Mouse (Mus musculus): Measurements from ENCODE around the gene Tlr5. TPM values are rescaled to one million over a fixed set of nuclear protein-coding genes. Genes with fewer than 3 reads are reported as not detected.

Gene Tlr5
- polyA plus RNA-seq, 1 experiment from 2014 or later: 1.2 TPM

DNA sequence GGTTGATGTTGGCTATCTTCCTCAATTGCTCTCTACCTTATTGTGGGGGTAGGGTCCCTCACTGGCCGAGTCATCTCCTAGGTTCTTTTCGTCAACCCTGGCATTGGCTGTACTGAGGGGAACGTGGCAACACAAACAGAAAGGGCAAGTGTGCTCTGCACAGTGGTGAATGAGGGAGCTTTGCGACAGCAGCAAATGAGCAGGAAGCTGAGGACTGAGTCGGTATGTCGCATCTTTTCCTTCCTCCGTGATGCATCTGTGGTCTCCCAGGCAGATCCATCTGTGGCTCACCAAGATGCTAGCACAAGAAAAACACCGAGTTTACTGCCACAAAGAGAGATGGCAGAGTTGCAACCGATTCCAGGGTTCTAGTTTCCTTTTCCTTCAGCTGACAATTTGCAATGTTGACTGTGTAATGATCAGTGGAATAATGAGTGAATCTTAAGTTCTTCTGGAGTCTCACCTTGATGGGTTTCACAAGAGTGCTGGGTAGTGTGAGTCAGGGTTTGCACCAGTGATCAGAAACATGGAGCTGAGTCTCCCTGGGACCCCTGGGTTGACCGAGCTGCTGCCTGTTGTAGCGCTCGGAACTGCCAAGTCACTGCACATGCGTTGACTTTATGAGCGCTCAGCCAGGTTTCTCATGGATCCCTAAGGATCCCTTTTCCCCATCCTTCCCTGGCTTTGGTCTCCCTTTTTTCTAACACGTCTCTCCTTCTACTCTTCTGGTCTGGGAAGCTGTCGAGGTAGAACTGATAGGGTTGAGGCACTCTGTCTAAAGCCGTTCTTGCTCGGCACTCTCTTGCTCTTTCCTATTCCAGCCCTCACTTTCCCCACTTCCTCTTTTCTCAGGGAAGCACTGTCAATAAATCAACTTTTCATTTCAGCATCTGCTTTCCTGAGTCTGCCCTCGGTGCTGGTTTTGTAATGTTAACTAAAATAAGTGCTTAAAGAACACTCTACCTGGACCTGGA, 26.4 kb upstream of the Tlr5 start:
- H3K36me3 ChIP-seq (replicated peaks; ENCODE audit: insufficient read depth, low read length): no peaks in the 10 kb centered on the region
- no peak overlapping the region for H3K9ac ChIP-seq (replicated peaks)
- H3K27me3 ChIP-seq (ENCODE audit: insufficient read depth, low read length): no peaks in the 10 kb centered on the region
- TF ChIP-seq EP300 (IDR thresholded peaks at IDR 0.05; ENCODE audit: low read depth): no peak
- no peak for TF ChIP-seq CTCF (IDR thresholded peaks at IDR 0.05; ENCODE audit: low read depth)
- DNase-seq (no peak), ATAC-seq (no peak)
- no peaks in the 10 kb centered on the region for H3K4me1 ChIP-seq (ENCODE audit: insufficient read depth)
- H3K4me3 ChIP-seq (ENCODE audit: low read depth, low read length): peak overlapping the region; percentile 19; the same call in 1 of the 2 replicates
- H3K9me3 ChIP-seq (ENCODE audit: low read length): no peaks in the 10 kb centered on the region
- H3K27ac ChIP-seq (ENCODE audit: low read depth): no peak overlapping the region
- WGBS (ENCODE audit: insufficient replicate concordance): 23% methylated on average over 19 of the region's 19 CpGs
- peak overlapping the region; percentile 59 for H3K4me2 ChIP-seq (ENCODE audit: low read depth, low read length)

DNA sequence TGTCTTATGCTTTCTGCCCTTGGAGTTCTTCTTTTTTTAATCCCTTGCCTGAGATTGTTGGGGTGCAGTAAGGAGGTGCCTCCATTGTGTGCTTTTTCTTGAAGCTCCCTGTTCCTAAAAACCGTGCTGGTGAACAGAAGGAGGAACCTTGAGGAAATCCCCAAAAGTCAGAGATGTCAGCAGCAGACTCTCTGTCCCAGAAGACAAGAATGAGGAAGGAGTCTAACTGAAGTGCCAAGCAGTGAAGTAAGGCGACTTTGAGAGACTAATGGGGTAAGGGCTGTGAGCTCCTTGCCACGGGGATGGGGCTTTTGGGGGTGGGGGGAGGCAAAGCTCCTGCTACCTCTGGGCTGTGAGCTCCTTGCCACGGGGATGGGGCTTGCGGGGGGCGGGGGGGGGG, 19.1 kb upstream of the Tlr5 start:
- Histone ChIP-seq H3K4me2 (ENCODE audit: low read depth, low read length) (no peak overlapping the region), H3K4me3 (ENCODE audit: low read depth, low read length) (no peak overlapping the region), H3K4me1 (ENCODE audit: insufficient read depth) (no peaks in the 10 kb centered on the region), H3K9ac (replicated peaks) (no peak overlapping the region), H3K9me3 (ENCODE audit: low read length) (no peaks in the 10 kb centered on the region), H3K27ac (ENCODE audit: low read depth) (no peak overlapping the region), H3K36me3 (replicated peaks; ENCODE audit: insufficient read depth, low read length) (no peaks in the 10 kb centered on the region), H3K27me3 (ENCODE audit: insufficient read depth, low read length) (no peaks in the 10 kb centered on the region)
- no peak for TF ChIP-seq CTCF (IDR thresholded peaks at IDR 0.05; ENCODE audit: low read depth)
- TF ChIP-seq EP300 (IDR thresholded peaks at IDR 0.05; ENCODE audit: low read depth): no peak
- WGBS (ENCODE audit: insufficient replicate concordance): 34% methylated on average over 6 of the region's 6 CpGs
- ATAC-seq: no peak
- DNase-seq: no peak

- no peaks in the 10 kb centered on the region for H3K27me3 ChIP-seq (ENCODE audit: insufficient read depth, low read length)
- no peak for TF ChIP-seq EP300 (IDR thresholded peaks at IDR 0.05; ENCODE audit: low read depth)
- no peak for TF ChIP-seq CTCF (IDR thresholded peaks at IDR 0.05; ENCODE audit: low read depth)
These were observed 17.0 kb upstream of the Tlr5 start for GRCm38 (mm10) chr1:182937486-182938120.

DNA sequence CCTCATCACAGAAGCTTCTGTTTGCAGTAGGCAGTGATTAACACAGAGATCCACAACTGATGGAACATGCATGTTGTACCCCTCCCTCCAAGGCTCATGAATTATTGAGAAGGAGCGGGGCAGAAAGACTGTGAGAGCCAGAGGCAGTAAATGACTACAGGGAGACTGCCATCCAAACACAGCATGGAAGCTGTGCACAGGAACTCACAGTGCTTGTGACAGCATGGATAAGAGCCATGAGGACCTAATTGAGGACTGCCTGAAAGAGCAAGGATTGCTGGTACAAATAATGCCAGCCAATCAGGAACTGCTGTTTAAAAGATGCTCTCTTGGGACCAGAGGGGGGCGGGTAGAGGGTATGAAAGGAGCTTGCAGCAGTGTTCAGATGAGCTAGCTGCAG, 12.7 kb upstream of the Tlr5 start:
- no peak overlapping the region for H3K27ac ChIP-seq (ENCODE audit: low read depth)
- no peaks in the 10 kb centered on the region for H3K9me3 ChIP-seq (ENCODE audit: low read length)
- DNase-seq: no peak
- 82% methylated on average over 2 of the region's 2 CpGs for WGBS (ENCODE audit: insufficient replicate concordance)
- no peak overlapping the region for H3K9ac ChIP-seq (replicated peaks)
- H3K4me1 ChIP-seq (ENCODE audit: insufficient read depth): no peaks in the 10 kb centered on the region
- no peak overlapping the region for H3K4me3 ChIP-seq (ENCODE audit: low read depth, low read length)
- TF ChIP-seq EP300 (IDR thresholded peaks at IDR 0.05; ENCODE audit: low read depth) (no peak), CTCF (IDR thresholded peaks at IDR 0.05; ENCODE audit: low read depth) (no peak)
- H3K4me2 ChIP-seq (ENCODE audit: low read depth, low read length): no peak overlapping the region
- no peaks in the 10 kb centered on the region for H3K36me3 ChIP-seq (replicated peaks; ENCODE audit: insufficient read depth, low read length)
- no peaks in the 10 kb centered on the region for H3K27me3 ChIP-seq (ENCODE audit: insufficient read depth, low read length)
- no peak for ATAC-seq

More at GRCm38 (mm10) chr1:182937486-182938120, 17.0 kb upstream of the Tlr5 start:
- WGBS (ENCODE audit: insufficient replicate concordance): 59% methylated on average over 10 of the region's 10 CpGs
- no peaks in the 10 kb centered on the region for H3K36me3 ChIP-seq (replicated peaks; ENCODE audit: insufficient read depth, low read length)
- no peaks in the 10 kb centered on the region for H3K9me3 ChIP-seq (ENCODE audit: low read length)
- no peaks in the 10 kb centered on the region for H3K4me1 ChIP-seq (ENCODE audit: insufficient read depth)
- no peak for ATAC-seq
- no peak overlapping the region for H3K4me3 ChIP-seq (ENCODE audit: low read depth, low read length)
- no peak overlapping the region for H3K9ac ChIP-seq (replicated peaks)
- H3K27ac ChIP-seq (ENCODE audit: low read depth): no peak overlapping the region
- no peak for DNase-seq
- H3K4me2 ChIP-seq (ENCODE audit: low read depth, low read length): no peak overlapping the region

DNA sequence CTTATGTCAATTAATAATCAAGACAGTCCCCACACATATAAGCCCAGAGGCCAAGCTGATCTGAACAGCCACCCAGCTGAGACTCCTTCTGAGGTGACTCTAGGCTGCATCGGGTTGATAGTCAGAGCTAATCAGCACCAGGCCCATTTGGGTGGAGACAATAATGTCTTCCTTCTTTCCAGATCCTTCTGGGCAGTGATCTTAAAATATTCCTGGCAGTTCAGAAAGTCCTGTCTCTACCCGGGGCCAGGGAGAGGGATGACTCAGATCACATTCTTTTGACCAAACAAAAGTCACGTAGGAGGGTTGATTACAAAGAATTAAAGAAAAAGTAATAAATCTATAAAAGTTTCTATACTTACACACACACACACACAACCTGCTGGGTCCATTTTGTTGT, 10.7 kb upstream of the Tlr5 start:
- Histone ChIP-seq H3K4me3 (ENCODE audit: low read depth, low read length) (no peak overlapping the region), H3K9me3 (ENCODE audit: low read length) (no peaks in the 10 kb centered on the region), H3K27ac (ENCODE audit: low read depth) (no peak overlapping the region), H3K4me1 (ENCODE audit: insufficient read depth) (no peaks in the 10 kb centered on the region), H3K27me3 (ENCODE audit: insufficient read depth, low read length) (no peaks in the 10 kb centered on the region), H3K36me3 (replicated peaks; ENCODE audit: insufficient read depth, low read length) (no peaks in the 10 kb centered on the region), H3K9ac (replicated peaks) (no peak overlapping the region), H3K4me2 (ENCODE audit: low read depth, low read length) (no peak overlapping the region)
- DNase-seq: no peak
- 80% methylated on average over 3 of the region's 3 CpGs for WGBS (ENCODE audit: insufficient replicate concordance)
- no peak for TF ChIP-seq EP300 (IDR thresholded peaks at IDR 0.05; ENCODE audit: low read depth)
- TF ChIP-seq CTCF (IDR thresholded peaks at IDR 0.05; ENCODE audit: low read depth): no peak
- no peak for ATAC-seq

DNA sequence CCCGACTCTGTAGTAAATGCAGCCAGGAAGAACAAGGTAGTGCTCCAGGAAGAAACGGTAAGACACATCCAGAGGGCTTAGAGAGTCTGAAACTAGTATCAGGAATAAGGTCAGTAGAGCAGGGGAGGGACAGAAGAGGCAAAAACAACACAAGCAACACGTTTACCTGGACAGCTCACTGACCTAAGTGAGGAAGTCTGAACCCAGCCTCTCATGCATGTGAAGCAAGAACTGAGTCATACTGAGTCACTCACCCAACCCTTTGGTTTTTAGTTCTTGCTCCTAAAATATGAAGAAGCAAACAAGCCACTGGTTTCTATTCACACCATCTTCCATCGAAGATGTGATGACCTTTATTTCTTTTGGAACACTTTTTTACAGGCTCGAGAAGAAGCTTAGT, 9.9 kb upstream of the Tlr5 start:
- ATAC-seq (no peak), DNase-seq (no peak)
- no peak for TF ChIP-seq EP300 (IDR thresholded peaks at IDR 0.05; ENCODE audit: low read depth)
- Histone ChIP-seq H3K9me3 (ENCODE audit: low read length) (no peaks in the 10 kb centered on the region), H3K4me2 (ENCODE audit: low read depth, low read length) (no peak overlapping the region), H3K9ac (replicated peaks) (no peak overlapping the region), H3K27ac (ENCODE audit: low read depth) (no peak overlapping the region), H3K27me3 (ENCODE audit: insufficient read depth, low read length) (no peaks in the 10 kb centered on the region), H3K4me3 (ENCODE audit: low read depth, low read length) (no peak overlapping the region), H3K36me3 (replicated peaks; ENCODE audit: insufficient read depth, low read length) (no peaks in the 10 kb centered on the region), H3K4me1 (ENCODE audit: insufficient read depth) (no peaks in the 10 kb centered on the region)
- WGBS (ENCODE audit: insufficient replicate concordance): 61% methylated on average over 5 of the region's 5 CpGs
